Mouse (Mus musculus) cerebellum, adult 11-12 months (tissue): Measurements from ENCODE around the gene Dnajc14.
A peak's percentile ranks its signal among the peaks of the same experiment; 100 is the strongest.

Experiments
- DNase-seq: peaks from one replicate; pipeline ENCODE4 v3.0.0; 2022

Gene Dnajc14

GRCm38 (mm10) chr10:128803771-128804270, at the start of gene Dnajc14:
Gene Dnajc14, plus strand, starts transcription at chr10:128804062.
- peak; percentile 78 for DNase-seq

DNA sequence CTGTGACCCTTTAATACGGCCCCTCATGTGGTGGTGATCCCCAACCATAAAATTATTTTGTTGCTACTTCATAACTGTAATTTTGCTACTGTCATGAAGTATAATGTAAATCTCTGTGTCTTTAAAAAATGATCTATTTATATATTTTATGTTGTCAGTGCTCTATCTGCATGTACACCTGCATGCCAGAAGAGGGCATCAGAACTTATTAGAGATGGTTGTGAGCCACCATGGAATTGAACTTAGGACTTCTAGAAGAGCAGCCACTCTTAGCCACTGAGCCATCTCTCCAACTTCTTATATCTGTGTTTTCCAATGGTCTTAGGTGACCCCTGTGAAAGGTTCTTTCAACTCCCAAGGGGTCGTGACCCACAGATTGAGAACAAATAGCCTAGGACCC, 31.0 kb upstream of the Dnajc14 start:
- no peak for DNase-seq

GRCm38 (mm10) chr10:128773685-128774084, 30.2 kb upstream of the Dnajc14 start:
- DNase-seq, result no peak

DNA sequence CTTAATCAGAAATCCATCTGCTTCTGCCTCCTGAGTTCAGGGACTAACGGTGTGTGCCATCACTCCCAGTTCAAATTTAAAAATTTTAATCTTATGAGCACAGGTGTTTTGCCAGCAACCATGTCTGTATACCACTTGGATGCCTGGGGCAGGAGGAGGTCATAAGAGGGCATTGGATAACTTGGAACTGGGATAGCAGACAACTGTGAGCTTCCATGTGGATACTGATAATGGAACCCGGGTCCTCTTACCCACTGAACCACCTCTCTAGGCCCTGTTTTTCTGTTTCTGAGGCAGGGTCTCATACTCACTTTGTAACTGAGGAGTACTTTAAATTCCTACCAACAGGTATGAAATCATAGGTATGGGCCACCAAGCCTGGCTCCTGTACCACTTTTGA, 25.4 kb upstream of the Dnajc14 start:
- no peak for DNase-seq

DNA sequence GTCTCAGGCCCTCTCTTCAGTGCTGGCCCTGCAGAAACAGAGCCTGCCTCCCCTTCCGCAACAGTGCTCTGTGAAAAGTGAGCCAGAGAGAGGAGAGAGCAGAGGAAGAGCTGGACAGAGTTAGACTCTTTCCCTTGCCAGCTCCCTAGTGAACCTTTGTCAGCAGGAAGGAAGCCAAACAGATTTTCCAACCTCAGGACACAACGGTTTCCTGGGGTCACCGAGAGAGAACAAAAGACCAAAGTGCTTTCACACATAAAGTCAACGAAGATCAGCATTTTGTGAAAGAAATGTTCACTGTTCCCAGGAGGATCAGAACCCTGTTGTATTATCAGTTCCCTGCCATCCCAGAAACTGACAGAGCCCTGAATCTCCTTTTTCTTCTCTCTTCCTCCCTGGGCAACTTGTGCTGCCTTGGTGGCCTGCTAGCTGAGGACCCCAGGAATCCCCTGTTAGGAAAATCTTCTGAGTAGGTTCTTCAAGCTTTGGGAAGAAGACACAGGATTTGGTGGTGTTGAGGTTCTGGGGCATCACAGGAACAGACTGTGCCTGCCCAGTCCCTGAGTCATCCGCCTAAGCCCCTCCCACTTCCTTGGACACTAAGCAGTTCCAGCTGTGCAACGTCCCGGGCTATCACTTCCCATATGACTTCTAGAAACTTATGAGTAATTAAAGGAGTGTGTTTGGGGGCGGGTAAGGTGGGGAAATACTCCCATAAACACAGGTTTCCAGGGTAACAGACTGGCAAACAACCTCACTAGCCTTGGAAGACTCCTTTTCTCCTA, 24.7 kb upstream of the Dnajc14 start:
- no peak for DNase-seq

GRCm38 (mm10) chr10:128780200-128780599, 23.7 kb upstream of the Dnajc14 start:
- no peak for DNase-seq

- no peak for DNase-seq
Observed at GRCm38 (mm10) chr10:128790398-128791124, 13.3 kb upstream of the Dnajc14 start, which contains the start of gene Mmp19. Gene Mmp19, plus strand, starts transcription at chr10:128790910.

DNA sequence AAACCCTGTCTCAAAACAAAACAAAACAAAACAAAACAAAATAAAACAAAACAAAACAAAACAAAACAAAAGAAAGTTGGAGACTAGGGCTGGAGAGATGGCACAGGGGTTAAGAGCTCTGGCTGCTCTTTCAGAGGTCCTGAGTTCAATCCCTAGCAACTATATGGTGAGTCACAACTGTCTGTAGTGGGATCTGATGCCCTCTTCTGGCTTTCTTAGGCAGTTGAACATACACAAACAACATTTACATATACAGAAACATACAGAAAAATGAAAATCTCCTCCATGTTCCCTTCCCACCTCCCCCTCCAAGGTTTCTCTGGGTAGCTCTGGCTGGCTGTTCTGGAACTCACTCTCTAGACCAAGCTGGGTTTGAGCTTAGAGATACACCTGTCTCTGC, 11.8 kb upstream of the Dnajc14 start:
- DNase-seq, result no peak

DNA sequence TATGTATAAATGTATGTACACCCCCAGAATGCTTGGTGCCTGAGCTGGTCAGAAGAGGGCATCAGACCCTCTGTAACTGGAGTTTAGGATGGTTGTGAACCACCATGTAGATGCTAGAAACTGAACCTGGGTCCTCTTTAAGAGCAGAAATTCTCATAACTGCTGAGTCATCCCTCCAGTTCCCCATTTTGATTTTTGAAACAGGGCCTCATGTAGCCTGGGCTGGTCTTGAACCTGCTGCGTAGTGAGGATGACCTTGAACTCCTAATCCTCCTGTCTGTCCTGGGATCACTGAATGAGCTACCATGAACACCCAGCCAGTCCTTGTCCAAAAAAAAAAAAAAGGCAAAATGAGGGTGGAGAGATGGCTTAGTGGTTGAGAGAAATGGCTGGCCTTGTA, 10.6 kb upstream of the Dnajc14 start:
- no peak for DNase-seq

DNA sequence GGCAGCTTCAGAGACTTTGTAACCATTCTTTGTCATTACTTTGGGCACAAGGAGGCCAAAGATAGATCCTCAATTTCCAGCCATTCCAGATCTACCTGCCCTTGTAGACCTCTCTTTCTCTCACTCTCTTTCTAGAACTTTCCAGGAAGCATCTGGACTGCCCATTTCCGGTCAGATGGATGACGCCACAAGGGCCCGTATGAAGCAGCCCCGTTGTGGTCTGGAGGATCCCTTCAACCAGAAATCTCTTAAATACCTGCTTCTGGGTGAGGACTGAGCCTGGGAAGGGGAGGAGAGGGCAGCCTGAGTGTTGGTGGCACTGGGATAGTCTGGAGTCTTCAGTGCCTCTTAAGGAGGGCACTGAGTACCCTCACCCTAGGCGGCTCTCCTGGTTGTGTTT, 9.5 kb upstream of the Dnajc14 start:
- DNase-seq, result no peak

- DNase-seq, result no peak
Observed at GRCm38 (mm10) chr10:128795581-128795980, 8.3 kb upstream of the Dnajc14 start.

GRCm38 (mm10) chr10:128798676-128799075, 5.2 kb upstream of the Dnajc14 start:
- no peak for DNase-seq

DNA sequence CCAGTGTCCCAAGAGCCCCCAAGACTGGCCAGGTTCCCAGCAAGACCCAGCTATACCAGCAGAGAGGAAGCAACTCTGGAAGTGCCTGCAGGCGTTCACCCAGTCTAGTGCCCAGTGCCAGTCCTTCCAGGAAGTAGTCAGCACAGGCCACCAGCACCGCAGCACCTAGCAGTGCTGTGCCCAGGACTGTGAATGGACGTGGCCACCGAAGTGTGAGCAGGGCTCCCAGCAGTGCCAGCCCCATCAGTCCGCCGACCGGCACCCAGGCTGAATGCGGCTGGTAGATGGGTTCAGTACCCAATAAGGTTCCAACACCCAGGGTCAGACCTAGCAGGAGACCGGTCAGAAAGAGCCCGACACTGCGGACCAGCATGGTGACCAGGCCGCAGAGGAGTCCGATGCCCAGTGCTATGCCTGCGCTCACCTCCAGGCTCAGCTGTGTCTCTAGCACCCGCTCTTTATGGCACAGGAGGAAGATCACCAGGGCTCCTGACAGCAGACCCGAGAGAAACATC, 1.8 kb upstream of the Dnajc14 start:
- no peak for DNase-seq

DNA sequence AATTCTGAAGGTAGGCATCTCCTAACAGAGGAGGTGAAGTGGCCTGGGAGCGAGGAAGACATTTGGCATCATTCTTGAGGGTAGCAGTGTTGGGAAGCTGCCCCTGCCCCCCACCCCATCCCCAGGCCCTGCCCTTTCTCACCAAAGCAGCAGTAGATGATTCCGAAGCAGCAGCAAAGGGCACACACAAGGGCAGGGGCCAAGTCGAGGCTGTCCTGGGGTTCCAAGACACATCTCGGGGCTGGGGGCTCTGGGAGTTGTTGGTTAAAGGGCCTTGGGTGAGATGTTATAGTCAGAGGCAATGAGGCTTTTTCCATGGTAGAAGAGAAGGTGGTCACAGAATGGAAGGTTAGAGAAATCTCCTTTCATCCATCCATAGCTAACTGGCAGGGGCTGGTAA, 906 bp upstream of the Dnajc14 start:
- no peak for DNase-seq

GRCm38 (mm10) chr10:128803361-128803760, 501 bp upstream of the Dnajc14 start:
- DNase-seq, result no peak

DNA sequence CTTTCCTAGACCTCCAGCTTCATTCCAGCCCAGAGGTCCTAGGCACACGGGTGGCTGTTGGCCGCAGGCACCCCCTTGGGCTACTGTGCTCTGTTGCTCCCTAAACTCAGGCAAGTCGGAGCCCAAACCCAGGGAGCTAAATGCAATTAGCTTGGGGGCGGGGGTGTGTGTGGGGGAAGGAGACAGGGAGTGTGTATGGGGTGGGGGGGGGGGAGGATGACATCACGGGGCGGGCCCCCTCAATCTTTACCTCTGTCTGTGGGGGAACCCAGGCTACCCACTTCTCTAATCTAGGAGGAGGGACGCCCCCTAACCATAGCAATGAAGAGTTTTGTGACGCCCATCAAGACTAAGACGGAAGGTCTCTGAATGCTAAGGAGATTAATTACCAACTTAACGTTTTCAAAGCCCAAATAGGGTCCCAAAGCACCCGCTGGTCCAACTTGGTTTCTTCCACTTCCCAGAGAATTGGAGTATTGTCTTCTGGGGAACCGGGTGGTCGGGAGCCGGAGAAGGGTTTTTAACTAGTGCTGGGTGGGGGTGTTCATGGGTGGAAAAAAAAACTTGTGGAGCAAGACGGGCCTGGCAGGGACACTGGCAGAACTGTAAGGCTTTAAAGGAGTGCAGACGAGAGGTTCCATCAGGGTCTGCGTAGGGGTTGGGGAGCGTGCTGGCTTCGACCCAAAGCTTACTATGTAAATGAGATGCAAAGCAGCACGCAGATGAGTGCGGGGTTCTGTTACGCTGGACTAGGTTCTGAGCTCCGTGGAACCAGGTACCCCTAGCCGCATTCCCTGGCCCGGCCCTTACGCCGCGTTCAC, 619 bp downstream of the Dnajc14 start, which contains the start of gene Tmem198b:
Tmem198b (minus strand) TSS at position 100 of the 821 bp plus-strand sequence.
- peak; percentile 74 for DNase-seq

DNA sequence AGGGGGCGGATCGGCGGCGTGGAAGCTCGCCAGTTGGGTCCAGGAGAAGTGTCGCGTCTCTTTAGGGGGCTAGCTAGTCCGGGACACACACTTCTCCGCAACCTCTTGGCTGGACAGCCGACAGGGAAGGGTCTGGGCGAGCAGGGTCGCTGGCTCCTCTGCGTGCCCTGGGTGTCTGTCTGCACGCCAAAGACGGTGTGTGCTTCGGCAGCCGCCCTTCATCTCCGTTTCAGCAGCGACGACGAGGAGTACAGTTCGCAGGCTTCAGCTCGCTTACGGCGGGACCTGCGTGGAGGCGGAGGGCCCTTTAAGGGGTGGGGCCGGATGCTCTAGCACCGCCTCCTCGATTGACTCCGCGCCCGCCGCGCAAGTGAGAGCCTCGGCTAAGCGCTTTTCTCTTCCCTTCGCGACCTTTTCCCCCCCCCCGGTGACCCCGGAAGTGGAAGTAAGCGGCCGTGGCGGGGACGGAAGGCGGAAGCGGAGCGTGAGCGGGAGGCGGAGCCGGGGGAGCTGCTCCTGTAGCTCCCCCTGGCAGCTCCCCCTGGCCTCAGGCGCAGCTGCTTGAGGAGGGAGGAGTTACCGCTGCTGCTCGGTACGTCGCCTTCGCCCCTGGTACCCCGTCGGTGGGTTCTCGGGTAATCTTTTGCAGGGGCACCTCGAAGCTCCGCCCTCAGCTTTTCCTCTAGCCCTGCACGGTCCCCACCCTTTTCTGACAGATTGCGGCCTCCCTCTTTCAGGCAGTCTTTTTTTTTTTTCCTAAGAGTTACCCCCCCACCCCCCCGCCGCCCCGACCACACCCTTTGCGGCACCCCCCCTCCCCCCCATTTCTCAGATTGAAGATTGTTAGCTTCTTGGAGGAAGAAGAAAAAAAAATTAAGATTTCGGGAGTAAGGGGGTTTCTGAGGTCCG, 1.5 kb downstream of the Dnajc14 start:
- DNase-seq, result peak; percentile 96

DNA sequence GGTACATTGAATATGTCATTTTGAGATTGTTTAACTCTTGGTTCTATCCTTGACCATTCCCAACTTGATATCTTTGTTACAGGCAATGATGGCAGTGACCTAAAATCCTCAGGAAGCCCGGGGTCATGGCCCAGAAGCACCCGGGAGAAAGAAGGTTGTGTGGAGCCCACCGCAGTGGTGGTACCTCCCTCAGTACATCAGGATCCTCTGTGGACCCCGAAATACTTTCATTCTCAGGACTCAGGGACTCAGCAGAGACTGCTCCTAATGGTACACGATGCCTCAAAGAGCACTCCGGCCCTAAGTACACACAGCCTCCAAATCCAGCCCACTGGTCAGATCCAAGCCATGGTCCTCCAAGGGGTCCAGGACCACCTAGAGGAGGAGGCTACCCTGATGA, 2.2 kb downstream of the Dnajc14 start:
- DNase-seq, result peak; percentile 41

DNA sequence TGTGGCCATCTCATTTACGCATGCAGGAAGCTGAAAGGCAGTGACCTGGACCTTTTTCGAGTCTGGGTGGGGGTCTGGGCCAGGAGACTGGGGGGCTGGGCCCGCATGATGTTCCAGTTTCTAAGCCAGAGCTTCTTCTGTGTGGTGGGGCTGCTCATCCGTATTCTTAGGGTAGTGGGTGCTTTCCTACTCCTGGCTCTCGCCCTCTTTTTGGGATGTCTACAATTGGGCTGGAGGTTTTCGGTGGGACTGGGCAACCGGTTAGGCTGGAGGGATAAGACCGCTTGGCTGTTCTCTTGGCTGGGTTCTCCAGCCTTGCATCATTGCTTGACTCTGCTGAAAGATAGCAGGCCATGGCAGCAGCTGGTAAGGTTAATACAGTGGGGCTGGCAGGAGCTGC, 3.2 kb downstream of the Dnajc14 start:
- DNase-seq, result no peak

DNA sequence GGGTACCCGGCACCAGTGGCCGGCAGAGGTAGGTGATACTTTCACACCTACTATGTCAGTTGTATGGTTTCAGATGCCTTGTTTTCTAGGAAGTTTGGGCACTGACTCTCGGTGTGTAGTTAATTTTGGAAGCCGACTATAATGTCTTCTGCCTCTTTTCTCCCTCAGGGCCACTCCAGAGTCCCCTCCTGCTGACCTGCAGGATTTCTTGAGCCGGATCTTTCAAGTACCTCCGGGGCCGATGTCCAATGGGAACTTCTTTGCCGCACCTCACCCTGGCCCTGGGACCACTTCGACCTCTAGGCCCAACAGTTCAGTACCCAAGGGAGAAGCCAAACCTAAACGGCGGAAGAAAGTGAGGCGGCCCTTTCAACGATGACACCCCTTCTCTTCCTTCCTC, 13.2 kb downstream of the Dnajc14 start, which contains the start of gene Sarnp:
Sarnp (plus strand) TSS at position 301 of the 400 bp plus-strand sequence.
- no peak for DNase-seq

DNA sequence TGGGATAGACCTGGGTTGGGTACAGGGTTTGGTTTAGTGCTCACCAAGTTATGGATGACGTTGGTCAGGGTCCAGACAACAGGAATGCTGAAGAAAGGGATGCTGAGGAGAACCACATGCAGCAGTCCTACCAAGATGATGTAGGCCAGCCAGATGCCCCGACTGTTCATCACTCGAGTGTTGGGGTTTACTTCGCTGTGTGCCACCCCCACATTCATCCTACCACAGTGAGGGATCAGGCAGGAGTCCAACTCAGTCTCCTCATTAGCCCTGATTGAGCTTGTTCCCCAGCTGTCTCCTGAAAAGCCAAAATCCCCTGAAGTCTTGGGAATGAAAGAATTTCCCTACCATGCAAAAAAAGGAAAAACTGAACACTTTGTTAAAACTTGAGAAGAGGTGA, 16.4 kb downstream of the Dnajc14 start:
- peak; percentile 25 for DNase-seq
